Mouse (Mus musculus) spleen, adult 18-20 months (tissue): ENCODE results near the gene Nudt1.

Source experiments
- DNase-seq, 2 experiments: peaks; one replicate each; pipeline ENCODE4 v3.0.0; 2022; ENCODE audit warnings: mixed read lengths in 2 of 2

The Nudt1 gene

GRCm38 (mm10) chr5:140387236-140387635, 65.8 kb downstream of the Nudt1 start:
- no peak for DNase-seq
